In the genomic region with DNA sequence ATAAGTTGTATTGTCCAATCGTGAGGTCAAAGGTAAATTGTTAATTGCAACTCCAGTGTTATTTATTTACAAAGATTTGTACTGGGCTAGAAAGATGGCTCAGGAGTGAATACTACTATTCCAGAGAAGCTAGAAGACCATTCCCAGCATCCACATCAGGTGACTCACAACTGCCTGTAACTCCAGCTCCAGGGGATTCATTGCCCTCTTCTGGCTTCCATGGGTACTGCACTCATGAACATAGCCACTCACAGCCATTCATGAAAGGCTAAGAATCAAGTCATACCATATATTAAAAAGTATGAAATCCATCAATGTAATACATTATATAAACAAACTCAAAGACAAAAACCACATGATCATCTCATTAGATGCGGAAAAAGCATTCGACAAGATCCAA, we compare ENCODE assay signal across 17 mouse cellular contexts.
DNase-seq lines count a peak whose midpoint lies in the region; ATAC-seq and TF ChIP-seq lines count a peak whose summit lies in the region.
"Had no signal": no experiment of that assay in that cellular context is flagged by ENCODE, and none has a peak within 500 bp of the region (broad histone marks: within the 10 kb centered on the region; RNA-seq: fewer than 3 reads in every experiment).

No protein-coding gene starts in this region.

- TF ChIP-seq POLR2A in cortical plate, adult 2 months (IDR thresholded peaks at IDR 0.05; ENCODE audit: extremely low read depth, insufficient read depth, low read length), result no peak

- no peak overlapping the region for H3K27ac ChIP-seq in heart, postnatal 0 days (ENCODE audit: low read depth)
- H3K27ac ChIP-seq in liver, postnatal 0 days (ENCODE audit: low read depth), result no peak overlapping the region
- H3K27ac ChIP-seq in liver, embryonic 12.5 days, result no peak overlapping the region
- H3K27ac ChIP-seq in ES-E14 (ENCODE audit: insufficient read depth, low read depth, low read length, poor library complexity, severe bottlenecking), result no peak overlapping the region
- H3K27ac ChIP-seq in cortical plate, adult 2 months (ENCODE audit: insufficient read depth, low read length), result no peak overlapping the region
- H3K27ac ChIP-seq: liver, embryonic 14.5 days had no signal

- TF ChIP-seq CTCF in heart, postnatal 0 days (IDR thresholded peaks at IDR 0.05; ENCODE audit: low read depth), result 0 out of 2 replicates have a peak, but pooled peaks have one; percentile 10
- TF ChIP-seq CTCF in liver, postnatal 0 days (IDR thresholded peaks at IDR 0.05; ENCODE audit: low read depth), result peak; percentile 22; the same call in 1 of the 2 replicates
- 0 out of 2 replicates have a peak, but pooled peaks have one; percentile 5 for TF ChIP-seq CTCF in cortical plate, adult 2 months (IDR thresholded peaks at IDR 0.05; ENCODE audit: extremely low read depth, insufficient read depth, low read length)

- no peaks in the 10 kb centered on the region for H3K4me1 ChIP-seq in heart, postnatal 0 days (ENCODE audit: control insufficient read depth, insufficient read depth)
- no peaks in the 10 kb centered on the region for H3K4me1 ChIP-seq in liver, postnatal 0 days (ENCODE audit: insufficient read depth)
- no peaks in the 10 kb centered on the region for H3K4me1 ChIP-seq in liver, embryonic 12.5 days
- H3K4me1 ChIP-seq in ES-E14 (ENCODE audit: control insufficient read depth in 2 of 2, insufficient read depth in 2 of 2, low read length in 2 of 2, poor library complexity in 1 of 2), result no peaks in the 10 kb centered on the region
- H3K4me1 ChIP-seq in cortical plate, adult 2 months (ENCODE audit: control insufficient read depth, insufficient read depth, low read length), result no peaks in the 10 kb centered on the region

- ATAC-seq in heart, postnatal 0 days (ENCODE audit: insufficient read depth, low read depth), result no peak
- no peak for ATAC-seq in liver, postnatal 0 days
- ATAC-seq in liver, embryonic 12.5 days, result no peak
- ATAC-seq: CD4-positive, CD25-positive, alpha-beta regulatory T cell, adult 4 months; forebrain, embryonic 14.5 days; midbrain, embryonic 16.5 days had no signal

- H3K9ac ChIP-seq in heart, postnatal 0 days (replicated peaks; ENCODE audit: low read depth, low read length), result no peak overlapping the region
- no peak overlapping the region for H3K9ac ChIP-seq in liver, postnatal 0 days (replicated peaks)
- no peak overlapping the region for H3K9ac ChIP-seq in liver, embryonic 12.5 days
- no peak overlapping the region for H3K9ac ChIP-seq in ES-E14 (ENCODE audit: insufficient read depth, low read depth, low read length, poor library complexity, severe bottlenecking)
- H3K9ac ChIP-seq: liver, embryonic 14.5 days had no signal

- no peaks in the 10 kb centered on the region for H3K36me3 ChIP-seq in heart, postnatal 0 days (replicated peaks; ENCODE audit: control insufficient read depth, insufficient read depth, low read length)
- H3K36me3 ChIP-seq in liver, postnatal 0 days (replicated peaks; ENCODE audit: insufficient read depth, low read length), result no peaks in the 10 kb centered on the region
- H3K36me3 ChIP-seq in liver, embryonic 12.5 days, result no peaks in the 10 kb centered on the region
- H3K36me3 ChIP-seq in ES-E14 (ENCODE audit: control insufficient read depth, insufficient read depth, low read length, poor library complexity, severe bottlenecking), result no peaks in the 10 kb centered on the region

- no peak for TF ChIP-seq EP300 in heart, postnatal 0 days (IDR thresholded peaks at IDR 0.05; ENCODE audit: low read depth)
- TF ChIP-seq EP300 in liver, postnatal 0 days (IDR thresholded peaks at IDR 0.05; ENCODE audit: low read depth), result no peak

- DNase-seq in heart, postnatal 0 days (ENCODE audit: low spot score), result no peak
- no peak for DNase-seq in heart, adult 8-10 months (ENCODE audit: low spot score)
- no peak for DNase-seq in liver, postnatal 0 days
- DNase-seq in ES-E14 (ENCODE audit: low read depth, low spot score), result peak; percentile 43
- DNase-seq in cerebellum, postnatal 4 days (ENCODE audit: low spot score in 2 of 2), result no peak
- no peak for DNase-seq in cerebellum, adult 11-12 months
- DNase-seq: adrenal gland, adult 2 months; cerebellum, adult 9-10 months; kidney, postnatal 10 days; right cerebral cortex, postnatal 4 days; thymus, adult 18-20 months had no signal

- H3K27me3 ChIP-seq in heart, postnatal 0 days (ENCODE audit: control insufficient read depth, insufficient read depth, low read length), result no peaks in the 10 kb centered on the region
- no peaks in the 10 kb centered on the region for H3K27me3 ChIP-seq in liver, postnatal 0 days (ENCODE audit: insufficient read depth, low read length)
- no peaks in the 10 kb centered on the region for H3K27me3 ChIP-seq in liver, embryonic 12.5 days (replicated peaks)

- in situ Hi-C loops in ES-E14 (cut with MboI; ENCODE audit: low sequenced_read_pairs in 2 of 2, unreplicated experiment in 2 of 2), result no loop called here

- H3K4me3 ChIP-seq in heart, postnatal 0 days (ENCODE audit: low read depth, low read length), result no peak overlapping the region
- no peak overlapping the region for H3K4me3 ChIP-seq in liver, postnatal 0 days (ENCODE audit: low read depth, low read length)
- no peak overlapping the region for H3K4me3 ChIP-seq in liver, embryonic 12.5 days
- no peak overlapping the region for H3K4me3 ChIP-seq in ES-E14 (ENCODE audit: insufficient read depth in 1 of 2, low read depth in 1 of 2, low read length in 2 of 2, poor library complexity in 1 of 2, severe bottlenecking in 1 of 2)
- H3K4me3 ChIP-seq in cortical plate, adult 2 months (ENCODE audit: insufficient read depth, low read length), result no peak overlapping the region

- no peaks in the 10 kb centered on the region for H3K9me3 ChIP-seq in heart, postnatal 0 days (replicated peaks; ENCODE audit: control insufficient read depth, low read length)
- H3K9me3 ChIP-seq in liver, postnatal 0 days (ENCODE audit: low read length), result no peaks in the 10 kb centered on the region
- H3K9me3 ChIP-seq in liver, embryonic 12.5 days (replicated peaks), result no peaks in the 10 kb centered on the region
- H3K9me3 ChIP-seq in ES-E14 (ENCODE audit: control insufficient read depth, insufficient read depth, low read depth, low read length), result no peaks in the 10 kb centered on the region

- WGBS in heart, postnatal 0 days, result 87% methylated on average over 3 of the region's 3 CpGs
- 84% methylated on average over 3 of the region's 3 CpGs for WGBS in liver, postnatal 0 days (ENCODE audit: insufficient replicate concordance)
- 77% methylated on average over 3 of the region's 3 CpGs for WGBS in liver, embryonic 12.5 days (ENCODE audit: insufficient replicate concordance)

- no peak overlapping the region for H3K4me2 ChIP-seq in heart, postnatal 0 days (ENCODE audit: low read depth, low read length)
- H3K4me2 ChIP-seq in liver, postnatal 0 days (ENCODE audit: low read depth, low read length), result no peak overlapping the region
- H3K4me2 ChIP-seq in liver, embryonic 12.5 days, result no peak overlapping the region

TF ChIP-seq in ES-E14, 5 proteins besides CTCF, POLR2A, EP300 and RAD21:
- no peak for TF ChIP-seq MAFK (IDR thresholded peaks at IDR 0.05; ENCODE audit: insufficient read depth, low read depth, low read length)
- TF ChIP-seq ZC3H11A (IDR thresholded peaks at IDR 0.05; ENCODE audit: borderline replicate concordance, low read depth, low read length), result peak; percentile 45; the same call in 1 of the 2 replicates
TF ChIP-seq in ES-E14: peak in this region for 1.
